Mouse (Mus musculus): ENCODE results near the gene Rpl22. TPM values are rescaled to one million over a fixed set of nuclear protein-coding genes. Genes with fewer than 3 reads are reported as not detected.

Gene Rpl22
- polyA plus RNA-seq, 1 experiment from 2014 or later: 448 TPM

DNA sequence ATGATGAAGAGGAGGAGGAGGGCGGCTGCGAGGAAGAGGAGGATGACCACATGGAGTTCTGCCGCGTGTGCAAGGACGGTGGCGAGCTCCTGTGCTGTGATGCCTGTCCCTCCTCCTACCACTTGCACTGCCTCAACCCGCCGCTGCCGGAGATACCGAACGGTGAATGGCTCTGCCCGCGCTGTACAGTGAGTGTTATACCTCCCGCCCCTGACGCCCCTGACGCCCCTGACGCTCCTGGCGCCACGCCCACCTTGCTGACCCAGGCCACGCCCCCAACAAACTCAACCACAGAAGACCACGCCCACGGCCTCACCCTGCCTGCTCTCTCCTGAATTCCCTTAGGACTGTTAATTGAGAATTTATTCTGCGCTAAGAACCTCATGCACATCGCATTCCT, 35.3 kb downstream of the Rpl22 start:
- Histone ChIP-seq H3K9me3 (no peaks in the 10 kb centered on the region), H3K36me3 (no peaks in the 10 kb centered on the region), H3K27me3 (peaks cover 65% of the 10 kb centered on the region), H3K4me3 (replicated peaks) (peak overlapping the region; percentile 11; the same call in 1 of the 2 replicates), H3K4me1 (replicated peaks) (no peaks in the 10 kb centered on the region; the same call in 1 of the 2 replicates), H3K9ac (replicated peaks) (no peak overlapping the region), H3K27ac (no peak overlapping the region), H3K4me2 (peak overlapping the region; percentile 46)
- WGBS: under 1% methylated on average over 24 of the region's 24 CpGs
- 0 out of 2 replicates have a peak, but pooled peaks have one; percentile 39 for ATAC-seq (ENCODE audit: insufficient number of reproducible peaks, insufficient read depth, low FRiP score, low TSS enrichment, low read depth)

DNA sequence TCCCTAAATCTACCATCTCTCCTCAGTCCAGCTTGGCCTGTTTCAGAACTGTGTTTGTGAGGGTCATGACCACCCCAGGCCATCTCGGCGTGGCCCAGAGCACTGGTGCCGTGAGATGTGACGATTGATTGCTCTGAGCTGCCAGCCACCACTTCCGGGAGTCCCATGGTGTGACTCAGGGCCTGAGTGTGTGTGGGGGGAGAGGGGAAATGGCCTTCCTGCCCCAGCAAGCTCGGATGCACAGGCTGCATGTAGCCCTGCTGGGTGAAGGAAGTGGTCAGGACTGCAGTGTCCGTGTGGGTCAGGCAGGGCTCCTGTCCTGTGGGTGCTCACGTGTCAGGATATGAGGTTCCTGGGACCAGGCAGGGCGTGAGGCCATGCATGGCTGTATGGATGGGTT, 36.6 kb downstream of the Rpl22 start:
- no peaks in the 10 kb centered on the region; the same call in 1 of the 2 replicates for H3K4me1 ChIP-seq (replicated peaks)
- no peak for ATAC-seq (ENCODE audit: insufficient number of reproducible peaks, insufficient read depth, low FRiP score, low TSS enrichment, low read depth)
- no peak overlapping the region for H3K27ac ChIP-seq
- peaks cover 63% of the 10 kb centered on the region for H3K27me3 ChIP-seq
- no peak overlapping the region for H3K4me2 ChIP-seq
- no peaks in the 10 kb centered on the region for H3K36me3 ChIP-seq
- H3K9ac ChIP-seq (replicated peaks): no peak overlapping the region
- H3K4me3 ChIP-seq (replicated peaks): no peak overlapping the region
- WGBS: 69% methylated on average over 9 of the region's 9 CpGs
- no peaks in the 10 kb centered on the region for H3K9me3 ChIP-seq

DNA sequence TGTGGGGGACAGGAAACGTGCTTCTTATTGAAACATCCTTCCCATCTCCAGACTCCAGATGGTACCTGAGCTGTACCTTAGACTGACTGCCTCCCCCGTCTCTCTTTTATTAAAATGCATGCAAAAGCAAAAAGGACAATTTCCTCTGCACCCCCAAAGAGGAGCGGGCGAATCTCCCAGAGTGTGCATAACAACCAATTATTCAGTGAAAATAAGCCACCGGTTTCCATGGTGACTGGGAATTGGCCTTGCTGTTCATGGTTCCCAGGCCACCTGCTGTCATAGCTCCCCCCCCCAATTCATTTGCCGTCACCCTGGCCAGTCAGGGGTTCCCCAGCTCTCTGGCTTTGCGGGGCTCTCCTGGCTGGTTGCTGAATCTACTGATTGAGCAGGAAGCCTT, 39.7 kb downstream of the Rpl22 start:
- 75% methylated on average over 7 of the region's 7 CpGs for whole genome bisulfite sequencing
- no peaks in the 10 kb centered on the region; the same call in 1 of the 2 replicates for H3K4me1 ChIP-seq (replicated peaks)

DNA sequence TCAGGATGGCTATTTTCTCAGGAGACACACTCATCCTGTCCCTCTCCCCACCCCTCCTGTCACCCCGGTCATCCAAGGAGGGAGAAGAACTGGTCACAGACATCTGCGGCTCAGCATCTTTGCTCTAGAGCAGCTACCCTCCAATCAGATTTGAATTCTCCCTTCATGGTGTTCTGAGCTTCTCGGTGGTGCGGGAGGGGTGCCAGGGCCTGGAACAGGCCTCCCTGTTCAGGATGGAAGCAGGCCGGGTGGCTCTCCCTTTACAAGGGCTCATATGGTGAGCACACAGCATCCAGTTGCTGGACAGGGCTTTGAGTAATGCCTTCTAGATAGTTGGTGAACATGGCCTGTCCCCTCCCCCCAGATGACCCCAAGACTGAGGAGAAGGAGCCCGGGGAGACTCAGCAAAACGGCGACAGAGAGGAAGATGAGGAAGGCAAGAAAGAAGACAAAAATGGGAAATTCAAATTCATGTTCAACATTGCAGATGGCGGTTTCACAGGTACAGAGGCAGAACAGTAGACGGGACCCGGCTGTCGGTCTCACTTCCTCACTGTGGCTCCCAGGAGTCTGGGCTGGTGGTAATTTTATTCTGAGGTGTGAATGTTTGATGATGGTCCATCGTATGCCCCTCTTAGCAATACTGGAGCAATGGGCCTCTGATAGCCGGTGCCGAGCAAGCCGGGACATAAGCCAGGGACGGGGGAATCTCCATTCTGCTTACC, 57.1 kb downstream of the Rpl22 start:
- Histone ChIP-seq H3K9me3 (no peaks in the 10 kb centered on the region), H3K9ac (replicated peaks) (no peak overlapping the region), H3K4me1 (replicated peaks) (no peaks in the 10 kb centered on the region), H3K4me3 (replicated peaks) (no peak overlapping the region), H3K4me2 (no peak overlapping the region), H3K27ac (no peak overlapping the region), H3K36me3 (no peaks in the 10 kb centered on the region), H3K27me3 (peaks cover 3% of the 10 kb centered on the region; the same call in 1 of the 2 replicates)
- ATAC-seq (ENCODE audit: insufficient number of reproducible peaks, insufficient read depth, low FRiP score, low TSS enrichment, low read depth): no peak
- WGBS: 82% methylated on average over 17 of the region's 17 CpGs

More for the DNA sequence above, 39.7 kb downstream of the Rpl22 start:
- H3K4me2 ChIP-seq: no peak overlapping the region
- H3K9ac ChIP-seq (replicated peaks): no peak overlapping the region
- H3K4me3 ChIP-seq (replicated peaks): no peak overlapping the region
- no peaks in the 10 kb centered on the region for H3K36me3 ChIP-seq
- no peak for ATAC-seq (ENCODE audit: insufficient number of reproducible peaks, insufficient read depth, low FRiP score, low TSS enrichment, low read depth)
- no peak overlapping the region for H3K27ac ChIP-seq
- no peaks in the 10 kb centered on the region for H3K9me3 ChIP-seq
- H3K27me3 ChIP-seq: peaks cover 41% of the 10 kb centered on the region

Other genes with a start within 250 kb of the Rpl22 start
- gene Tnfrsf25, start 209.8 kb upstream of the Rpl22 start, polyA plus RNA-seq (2016; fragmentation: Nextera tagmentation; extraction: Ambion mirVana): 0.96 and 1.9 TPM in 2 replicates
- 1.9 and 2.3 TPM in 2 replicates for gene Espn, start 173.4 kb upstream of the Rpl22 start, polyA plus RNA-seq (2016; fragmentation: Nextera tagmentation; extraction: Ambion mirVana)
- not detected in 2 replicates for gene Hes2, start 166.9 kb upstream of the Rpl22 start, polyA plus RNA-seq (2016; fragmentation: Nextera tagmentation; extraction: Ambion mirVana)
- gene Acot7, start 147.6 kb upstream of the Rpl22 start, polyA plus RNA-seq (2016; fragmentation: Nextera tagmentation; extraction: Ambion mirVana): 37.6 and 40.2 TPM in 2 replicates
- gene Gpr153, start 51.5 kb upstream of the Rpl22 start, polyA plus RNA-seq (2016; fragmentation: Nextera tagmentation; extraction: Ambion mirVana): 6.4 and 7.2 TPM in 2 replicates
- gene Hes3, start 34.1 kb upstream of the Rpl22 start, polyA plus RNA-seq (2016; fragmentation: Nextera tagmentation; extraction: Ambion mirVana): not detected in 2 replicates
- 29.3 and 33.2 TPM in 2 replicates for gene Icmt, start 28.5 kb upstream of the Rpl22 start, polyA plus RNA-seq (2016; fragmentation: Nextera tagmentation; extraction: Ambion mirVana)
- 0.47 and 0.68 TPM in 2 replicates for gene Rnf207, start 6.7 kb upstream of the Rpl22 start, polyA plus RNA-seq (2016; fragmentation: Nextera tagmentation; extraction: Ambion mirVana)
- 0.08 and 0.41 TPM in 2 replicates for gene Chd5, start 12.9 kb downstream of the Rpl22 start, polyA plus RNA-seq (2016; fragmentation: Nextera tagmentation; extraction: Ambion mirVana)
- gene Nphp4, start 151.0 kb downstream of the Rpl22 start, polyA plus RNA-seq (2016; fragmentation: Nextera tagmentation; extraction: Ambion mirVana): 3.6 and 4.3 TPM in 2 replicates
- gene Kcnab2, start 152.1 kb downstream of the Rpl22 start, polyA plus RNA-seq (2016; fragmentation: Nextera tagmentation; extraction: Ambion mirVana): 7.9 and 9.3 TPM in 2 replicates